Mouse (Mus musculus): ENCODE measurements at regions not wholly inside any gene's neighbourhood (a gene's known extent, or its start where the extent isn't known, plus 50 kb on each side); places are given as distances from the start of the nearest gene placed in this dataset.

DNA sequence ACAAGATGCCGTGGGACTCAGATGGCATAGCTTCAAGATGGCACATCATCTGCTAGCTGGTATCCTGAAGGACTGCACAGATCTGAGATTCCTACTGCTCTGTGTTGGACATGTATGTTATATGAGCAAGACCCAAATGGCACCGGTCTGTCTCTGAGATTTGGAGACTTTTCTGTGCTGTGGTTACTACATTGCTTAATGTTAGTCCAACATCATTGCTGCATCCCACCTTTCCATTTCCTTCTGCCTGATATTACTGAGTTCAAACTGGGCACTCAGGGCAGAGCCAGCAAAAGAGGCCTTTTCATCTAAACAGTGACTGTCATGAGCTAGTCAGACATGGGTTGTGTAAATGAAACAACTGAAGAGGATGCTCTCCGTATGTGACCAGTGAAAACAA lies 383.3 kb downstream of the Rps24 start:
- no peak for TF ChIP-seq CTCF (IDR thresholded peaks at IDR 0.05; ENCODE audit: low read depth)
- H3K36me3 ChIP-seq (ENCODE audit: control insufficient read depth, insufficient read depth), result no peaks in the 10 kb centered on the region
- H3K9me3 ChIP-seq (ENCODE audit: control insufficient read depth), result no peaks in the 10 kb centered on the region
- H3K9ac ChIP-seq (ENCODE audit: low read depth, low read length), result no peak overlapping the region
- H3K4me2 ChIP-seq (replicated peaks; ENCODE audit: low read depth), result no peak overlapping the region
- no peaks in the 10 kb centered on the region for H3K27me3 ChIP-seq (replicated peaks; ENCODE audit: control insufficient read depth, insufficient read depth, low read length)
- no peak overlapping the region for H3K4me3 ChIP-seq (ENCODE audit: low read depth, low read length)
- no peak overlapping the region for H3K27ac ChIP-seq (ENCODE audit: low read depth, low read length)
- no peak for ATAC-seq
- no peaks in the 10 kb centered on the region for H3K4me1 ChIP-seq (replicated peaks; ENCODE audit: control insufficient read depth, insufficient read depth, low read length)
- WGBS, result 93% methylated on average over 3 of the region's 3 CpGs

DNA sequence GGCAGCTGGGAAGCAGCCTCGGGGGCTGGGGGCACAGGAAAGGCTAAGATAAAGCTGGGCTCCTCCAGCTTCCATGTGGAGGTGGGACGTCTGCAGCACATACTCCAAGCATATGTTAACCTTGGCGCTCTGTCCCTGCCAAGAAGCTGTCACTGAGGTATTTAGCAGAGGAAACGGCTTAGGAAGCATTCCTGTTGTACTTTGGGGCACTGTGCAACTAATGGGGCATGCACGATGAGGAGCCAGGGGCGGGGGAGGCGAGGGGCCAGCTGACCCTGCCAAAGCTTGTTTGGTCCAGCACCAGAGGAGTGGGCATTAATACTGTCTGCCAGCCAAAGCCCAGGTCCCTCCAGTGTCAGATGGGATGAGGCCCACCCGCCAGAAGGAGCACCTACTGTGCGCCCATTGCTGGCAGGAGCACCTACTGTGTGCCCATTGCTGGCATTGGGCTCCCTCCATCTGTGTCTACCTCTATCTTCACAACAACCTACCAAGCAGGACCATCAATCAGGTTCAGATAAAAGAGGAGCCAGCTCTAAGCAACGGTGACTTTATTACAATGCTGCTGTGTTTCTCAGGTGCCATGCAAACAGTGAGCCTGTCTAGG lies 384.6 kb downstream of the Rps24 start:
- Histone ChIP-seq H3K4me1 (replicated peaks; ENCODE audit: control insufficient read depth, insufficient read depth, low read length) (no peaks in the 10 kb centered on the region), H3K4me2 (replicated peaks; ENCODE audit: low read depth) (no peak overlapping the region), H3K27ac (ENCODE audit: low read depth, low read length) (no peak overlapping the region), H3K4me3 (ENCODE audit: low read depth, low read length) (no peak overlapping the region), H3K27me3 (replicated peaks; ENCODE audit: control insufficient read depth, insufficient read depth, low read length) (no peaks in the 10 kb centered on the region), H3K36me3 (ENCODE audit: control insufficient read depth, insufficient read depth) (no peaks in the 10 kb centered on the region), H3K9me3 (ENCODE audit: control insufficient read depth) (no peaks in the 10 kb centered on the region), H3K9ac (ENCODE audit: low read depth, low read length) (no peak overlapping the region)
- no peak for ATAC-seq
- no peak for TF ChIP-seq CTCF (IDR thresholded peaks at IDR 0.05; ENCODE audit: low read depth)
- WGBS, result 72% methylated on average over 10 of the region's 10 CpGs

DNA sequence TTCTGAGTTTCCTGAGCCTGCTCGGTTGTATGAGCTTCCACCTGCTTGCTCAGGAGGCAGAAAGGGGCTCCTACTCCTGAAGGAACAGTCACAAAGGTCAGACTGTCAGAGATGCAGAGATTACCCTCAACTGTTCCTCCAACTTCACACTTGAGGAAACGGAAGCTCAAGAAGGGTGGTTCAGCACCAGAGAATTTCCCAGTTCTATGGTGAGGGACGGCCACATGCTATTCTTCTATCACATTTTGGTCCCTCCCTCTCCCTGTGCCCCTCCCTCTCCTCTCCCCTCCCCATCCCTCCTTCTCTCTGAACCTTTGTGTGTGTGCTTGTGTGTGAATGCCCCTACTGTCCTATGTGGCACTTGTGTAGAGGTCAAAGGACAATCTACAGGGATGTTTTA lies 386.0 kb downstream of the Rps24 start:
- H3K9ac ChIP-seq (ENCODE audit: low read depth, low read length), result no peak overlapping the region
- H3K4me1 ChIP-seq (replicated peaks; ENCODE audit: control insufficient read depth, insufficient read depth, low read length), result no peaks in the 10 kb centered on the region
- no peak overlapping the region for H3K4me3 ChIP-seq (ENCODE audit: low read depth, low read length)
- H3K27me3 ChIP-seq (replicated peaks; ENCODE audit: control insufficient read depth, insufficient read depth, low read length), result no peaks in the 10 kb centered on the region
- ATAC-seq, result no peak
- TF ChIP-seq CTCF (IDR thresholded peaks at IDR 0.05; ENCODE audit: low read depth), result no peak
- no peak overlapping the region for H3K4me2 ChIP-seq (replicated peaks; ENCODE audit: low read depth)
- 28% methylated on average over 3 of the region's 3 CpGs for WGBS
- H3K9me3 ChIP-seq (ENCODE audit: control insufficient read depth), result no peaks in the 10 kb centered on the region
- H3K36me3 ChIP-seq (ENCODE audit: control insufficient read depth, insufficient read depth), result no peaks in the 10 kb centered on the region
- no peak overlapping the region for H3K27ac ChIP-seq (ENCODE audit: low read depth, low read length)

DNA sequence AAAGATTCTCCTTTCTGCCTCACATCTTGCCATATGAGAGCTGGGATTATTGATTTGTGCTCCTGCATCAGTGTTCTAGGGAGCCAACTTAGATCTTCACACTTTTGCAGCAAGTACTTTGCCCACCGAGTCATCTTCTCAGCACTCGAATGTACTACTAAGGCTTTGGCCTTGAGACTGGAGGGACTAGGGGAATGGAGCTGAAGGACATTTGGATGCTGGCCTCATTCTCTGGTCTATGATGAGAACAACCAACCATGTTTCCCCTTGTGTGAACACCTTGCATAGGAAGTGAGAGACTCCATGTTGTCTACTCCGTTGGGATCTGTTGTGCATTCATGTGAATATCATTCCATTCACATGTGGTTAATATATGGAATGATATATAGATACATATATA lies 386.5 kb downstream of the Rps24 start:
- Histone ChIP-seq H3K27ac (ENCODE audit: low read depth, low read length) (no peak overlapping the region), H3K4me2 (replicated peaks; ENCODE audit: low read depth) (no peak overlapping the region), H3K27me3 (replicated peaks; ENCODE audit: control insufficient read depth, insufficient read depth, low read length) (no peaks in the 10 kb centered on the region), H3K9me3 (ENCODE audit: control insufficient read depth) (no peaks in the 10 kb centered on the region), H3K4me3 (ENCODE audit: low read depth, low read length) (no peak overlapping the region), H3K4me1 (replicated peaks; ENCODE audit: control insufficient read depth, insufficient read depth, low read length) (no peaks in the 10 kb centered on the region), H3K9ac (ENCODE audit: low read depth, low read length) (no peak overlapping the region), H3K36me3 (ENCODE audit: control insufficient read depth, insufficient read depth) (no peaks in the 10 kb centered on the region)
- no peak for TF ChIP-seq CTCF (IDR thresholded peaks at IDR 0.05; ENCODE audit: low read depth)
- 92% methylated on average over 3 of the region's 3 CpGs for WGBS
- ATAC-seq, result no peak

DNA sequence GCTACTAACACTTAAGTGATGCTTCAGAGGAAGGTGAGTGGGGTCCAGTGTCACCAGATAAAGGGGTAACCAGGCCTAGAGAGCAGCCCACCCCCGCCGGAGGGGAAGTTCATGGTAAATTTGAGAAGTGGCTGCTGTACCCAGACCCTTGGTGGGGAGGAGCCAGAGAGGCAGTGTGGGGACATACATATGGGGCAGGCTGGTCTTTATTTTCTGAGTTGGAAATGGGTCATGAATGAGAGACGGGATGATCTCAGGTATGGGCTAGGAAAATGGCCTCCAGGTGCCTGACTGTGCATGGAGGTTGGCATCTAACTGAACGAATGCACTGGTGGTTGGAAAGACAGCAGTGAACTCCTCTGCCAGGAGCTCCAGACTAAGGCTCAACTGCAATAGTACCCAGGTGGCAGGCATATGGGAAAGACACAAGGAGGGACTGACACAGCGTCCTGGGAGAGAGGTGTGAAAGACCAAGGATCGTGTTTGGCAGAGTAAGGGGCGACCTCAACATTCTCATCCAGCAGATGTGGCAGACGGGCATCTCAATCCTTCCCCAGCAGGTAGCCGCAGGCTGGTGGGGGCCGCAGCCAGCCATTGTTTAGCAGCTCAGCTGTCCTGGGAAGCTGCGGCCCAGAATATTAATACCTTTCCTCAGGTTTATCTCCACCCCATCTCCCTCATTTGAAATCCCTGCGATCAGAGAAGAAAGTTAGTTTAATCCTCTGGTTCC lies 387.7 kb downstream of the Rps24 start:
- no peaks in the 10 kb centered on the region for H3K27me3 ChIP-seq (replicated peaks; ENCODE audit: control insufficient read depth, insufficient read depth, low read length)
- no peaks in the 10 kb centered on the region for H3K9me3 ChIP-seq (ENCODE audit: control insufficient read depth)
- no peak overlapping the region for H3K27ac ChIP-seq (ENCODE audit: low read depth, low read length)
- no peak for ATAC-seq
- no peak for TF ChIP-seq CTCF (IDR thresholded peaks at IDR 0.05; ENCODE audit: low read depth)
- no peak overlapping the region for H3K9ac ChIP-seq (ENCODE audit: low read depth, low read length)
- H3K36me3 ChIP-seq (ENCODE audit: control insufficient read depth, insufficient read depth), result no peaks in the 10 kb centered on the region
- no peaks in the 10 kb centered on the region for H3K4me1 ChIP-seq (replicated peaks; ENCODE audit: control insufficient read depth, insufficient read depth, low read length)
- no peak overlapping the region for H3K4me2 ChIP-seq (replicated peaks; ENCODE audit: low read depth)
- H3K4me3 ChIP-seq (ENCODE audit: low read depth, low read length), result no peak overlapping the region
- 73% methylated on average over 12 of the region's 12 CpGs for WGBS

DNA sequence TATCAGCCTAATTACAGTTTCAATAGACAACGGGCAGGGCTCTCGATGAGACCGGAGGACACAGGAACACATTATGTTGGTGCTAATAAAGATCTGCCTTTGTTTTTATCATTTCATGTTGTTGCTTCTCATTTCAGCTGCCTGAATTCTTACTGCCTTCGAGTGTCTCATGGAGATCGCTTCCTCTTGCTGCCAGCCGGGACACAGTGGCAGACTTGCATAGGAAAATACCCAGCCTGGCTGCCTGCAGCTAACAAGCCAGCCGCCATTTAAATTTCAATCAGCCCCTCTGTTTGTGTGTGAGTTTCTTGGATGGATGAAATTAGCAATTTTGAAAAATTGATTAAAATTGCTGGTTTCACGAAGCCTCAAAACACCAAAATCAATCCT lies 388.2 kb downstream of the Rps24 start:
- TF ChIP-seq CTCF (IDR thresholded peaks at IDR 0.05; ENCODE audit: low read depth), result no peak

More for the DNA sequence above, 388.2 kb downstream of the Rps24 start:
- Histone ChIP-seq H3K4me1 (replicated peaks; ENCODE audit: control insufficient read depth, insufficient read depth, low read length) (no peaks in the 10 kb centered on the region), H3K9me3 (ENCODE audit: control insufficient read depth) (no peaks in the 10 kb centered on the region), H3K27me3 (replicated peaks; ENCODE audit: control insufficient read depth, insufficient read depth, low read length) (no peaks in the 10 kb centered on the region), H3K36me3 (ENCODE audit: control insufficient read depth, insufficient read depth) (no peaks in the 10 kb centered on the region), H3K4me3 (ENCODE audit: low read depth, low read length) (no peak overlapping the region), H3K9ac (ENCODE audit: low read depth, low read length) (no peak overlapping the region), H3K4me2 (replicated peaks; ENCODE audit: low read depth) (no peak overlapping the region), H3K27ac (ENCODE audit: low read depth, low read length) (no peak overlapping the region)
- 76% methylated on average over 8 of the region's 8 CpGs for WGBS
- ATAC-seq, result no peak

Data from intestine, postnatal 0 days (tissue).